In the genomic region with DNA sequence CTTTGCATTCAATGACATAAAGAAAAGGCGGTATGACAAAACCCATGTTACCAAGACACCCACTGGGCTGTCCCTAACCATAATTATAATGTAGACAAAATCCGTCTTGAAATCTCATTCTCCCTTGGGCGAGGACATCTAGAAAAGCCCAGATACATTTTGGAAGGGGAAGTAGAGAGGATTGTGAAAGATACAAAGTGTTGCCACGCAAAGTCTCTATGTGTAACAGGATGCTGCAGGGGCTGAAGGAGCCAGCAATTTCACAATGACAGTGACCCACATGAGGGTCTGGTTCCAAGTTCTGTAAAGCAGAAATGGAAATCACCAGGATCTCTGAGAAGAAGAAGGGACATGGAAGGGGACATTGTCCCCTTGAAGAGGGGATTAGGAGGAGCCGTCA, we compare ENCODE assay signal across 23 mouse cellular contexts. TPM values are rescaled to one million over a fixed set of nuclear protein-coding genes. Genes with fewer than 3 reads are reported as not detected.
DNase-seq lines count a peak whose midpoint lies in the region; ATAC-seq and TF ChIP-seq lines count a peak whose summit lies in the region.
"Had no signal": no experiment of that assay in that cellular context is flagged by ENCODE, and none has a peak within 500 bp of the region (broad histone marks: within the 10 kb centered on the region; RNA-seq: fewer than 3 reads in every experiment).

No protein-coding gene starts in this region.

- no peaks in the 10 kb centered on the region for H3K27me3 ChIP-seq in cerebellum, adult 2 months (ENCODE audit: control insufficient read depth, insufficient read depth, low read length)
- H3K27me3 ChIP-seq: embryonic facial prominence, embryonic 15.5 days; hindbrain, embryonic 13.5 days; liver, embryonic 12.5 days had no signal

- no peak for TF ChIP-seq CTCF in cerebellum, adult 2 months (IDR thresholded peaks at IDR 0.05; ENCODE audit: borderline replicate concordance, insufficient read depth, low read depth, low read length)

- H3K4me3 ChIP-seq in cerebellum, adult 2 months (replicated peaks; ENCODE audit: insufficient read depth, low read depth, low read length), result no peak overlapping the region
- H3K4me3 ChIP-seq: embryonic facial prominence, embryonic 15.5 days; heart, adult 2 months; hindbrain, embryonic 13.5 days; liver, embryonic 12.5 days had no signal

- H3K27ac ChIP-seq in cerebellum, adult 2 months (ENCODE audit: insufficient read depth, low read length), result no peak overlapping the region
- H3K27ac ChIP-seq: embryonic facial prominence, embryonic 15.5 days; heart, adult 2 months; hindbrain, embryonic 13.5 days; liver, embryonic 12.5 days; macrophage had no signal

- 85% methylated on average over 5 of the region's 5 CpGs for WGBS in cerebellum, adult 2 months

- DNase-seq in lung, adult 18-20 months, result peak; percentile 16 to 27
- no peak for DNase-seq in lung, postnatal 14 days
- DNase-seq in fat pad, adult 2 months (ENCODE audit: extremely low read depth, low read depth, low spot score), result peak; percentile 59
- DNase-seq in lung, postnatal 36 days, result peak; percentile 57
- no peak for DNase-seq in kidney, postnatal 10 days
- no peak for DNase-seq in cerebellum, adult 2 months
- DNase-seq: adrenal gland, adult 8-10 months; cerebellum, adult 9-10 months; gastrocnemius, postnatal 10 days; heart, adult 2 months; kidney, adult 18-20 months; thymus, adult 18-20 months; thymus, postnatal 36 days had no signal

- H3K4me1 ChIP-seq in cerebellum, adult 2 months (ENCODE audit: control insufficient read depth, insufficient read depth, low read length), result no peaks in the 10 kb centered on the region
- H3K4me1 ChIP-seq: embryonic facial prominence, embryonic 15.5 days; hindbrain, embryonic 13.5 days had no signal

- no peak for TF ChIP-seq POLR2A in cerebellum, adult 2 months (IDR thresholded peaks at IDR 0.05; ENCODE audit: borderline replicate concordance, insufficient read depth, low read length)

- ATAC-seq in neutrophil, adult 5-6 weeks (ENCODE audit: extremely low read depth, insufficient number of reproducible peaks, low FRiP score, poor library complexity, severe bottlenecking), result peak; percentile 79; the same call in 1 of the 2 replicates
- ATAC-seq: activated CD4-positive, CD25-positive, alpha-beta regulatory T cell, adult 4 months; forebrain, embryonic 16.5 days; inflammation-experienced regulatory T-cells, adult 6 months; liver, embryonic 12.5 days had no signal

RNA-seq across cellular contexts. Expression of gene Dcp1a, which starts 44.0 kb away (rescaled TPM):
- total RNA-seq in neutrophil, adult 5-6 weeks (2017), result 33.1 and 43.2 TPM in 2 replicates
- polyA plus RNA-seq in cerebellum, adult 2 months (2012; rRNA removed), result 20.6 and 20.8 TPM in 2 replicates

RNA-seq across cellular contexts. Expression of gene Cacna1d, which starts 55.9 kb away (rescaled TPM):
- 6.3 and 8.3 TPM in 2 replicates for total RNA-seq in neutrophil, adult 5-6 weeks (2017)
- 35.0 and 46.0 TPM in 2 replicates for polyA plus RNA-seq in cerebellum, adult 2 months (2012; rRNA removed)
- total RNA-seq: MEL had no signal
- polyA plus RNA-seq: C2C12 had no signal

Comparison
In these comparisons a context has a peak if more than half of its experiments do, and no peak if none do; other contexts are left out.
1. DNase-seq: peak in lung, adult 18-20 months (2 of 2), fat pad, adult 2 months (single experiment) and lung, postnatal 36 days (single experiment); none in lung, postnatal 14 days (single experiment), kidney, postnatal 10 days (single experiment) and cerebellum, adult 2 months (0 of 2).